Mouse (Mus musculus): ENCODE data around the gene Ppp2r3d.

The Ppp2r3d gene

DNA sequence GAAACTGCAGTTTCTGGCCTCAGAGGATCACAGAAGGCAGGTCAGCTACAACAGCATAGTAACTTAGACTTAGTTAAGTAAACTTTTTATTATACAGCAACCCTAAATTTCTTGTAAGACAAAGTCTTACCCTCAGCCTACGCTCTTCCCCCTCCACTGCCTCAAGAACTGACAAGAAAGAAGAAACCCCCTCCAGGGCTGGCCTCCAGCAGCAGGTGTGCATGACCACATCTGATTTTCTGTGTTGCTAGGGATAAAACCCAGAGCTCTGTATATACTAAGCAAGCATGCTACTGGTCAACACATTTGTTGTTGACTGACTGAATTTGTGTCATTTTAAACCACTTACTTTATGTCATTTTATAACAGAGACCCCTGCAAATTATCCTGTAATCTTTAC, 65.1 kb downstream of the Ppp2r3d start:
- no peak for DNase-seq (ENCODE audit: low spot score in 2 of 2)

DNA sequence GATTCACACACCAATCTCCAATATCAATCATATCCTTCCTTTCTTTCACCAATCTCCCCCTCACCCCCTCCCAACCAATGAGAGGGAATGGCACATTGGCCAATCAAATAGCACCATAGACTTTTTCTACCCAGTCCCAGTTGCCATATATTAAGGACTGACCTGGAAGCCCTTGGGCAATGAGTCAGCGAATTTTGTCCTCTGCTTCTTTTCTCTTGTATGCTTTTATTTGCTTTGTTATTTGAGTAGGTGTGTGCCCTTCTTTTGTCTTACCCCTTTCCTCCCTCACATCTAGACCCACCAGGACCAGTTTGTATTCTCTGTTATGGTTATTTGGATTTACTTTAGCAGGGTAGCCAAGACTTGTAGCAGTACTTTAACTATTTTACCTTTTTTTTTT, 68.1 kb downstream of the Ppp2r3d start:
- DNase-seq (ENCODE audit: low spot score in 2 of 2), result no peak

Data from frontal cortex, postnatal 36 days (tissue).